Mouse (Mus musculus): Measurements from ENCODE around the gene Slc22a2.
"Not testable (repeated sequence)": the region's sequence is repeated elsewhere in the genome, so short reads cannot be mapped to it uniquely, and the experiment has no call there.

Slc22a2 gene

DNA sequence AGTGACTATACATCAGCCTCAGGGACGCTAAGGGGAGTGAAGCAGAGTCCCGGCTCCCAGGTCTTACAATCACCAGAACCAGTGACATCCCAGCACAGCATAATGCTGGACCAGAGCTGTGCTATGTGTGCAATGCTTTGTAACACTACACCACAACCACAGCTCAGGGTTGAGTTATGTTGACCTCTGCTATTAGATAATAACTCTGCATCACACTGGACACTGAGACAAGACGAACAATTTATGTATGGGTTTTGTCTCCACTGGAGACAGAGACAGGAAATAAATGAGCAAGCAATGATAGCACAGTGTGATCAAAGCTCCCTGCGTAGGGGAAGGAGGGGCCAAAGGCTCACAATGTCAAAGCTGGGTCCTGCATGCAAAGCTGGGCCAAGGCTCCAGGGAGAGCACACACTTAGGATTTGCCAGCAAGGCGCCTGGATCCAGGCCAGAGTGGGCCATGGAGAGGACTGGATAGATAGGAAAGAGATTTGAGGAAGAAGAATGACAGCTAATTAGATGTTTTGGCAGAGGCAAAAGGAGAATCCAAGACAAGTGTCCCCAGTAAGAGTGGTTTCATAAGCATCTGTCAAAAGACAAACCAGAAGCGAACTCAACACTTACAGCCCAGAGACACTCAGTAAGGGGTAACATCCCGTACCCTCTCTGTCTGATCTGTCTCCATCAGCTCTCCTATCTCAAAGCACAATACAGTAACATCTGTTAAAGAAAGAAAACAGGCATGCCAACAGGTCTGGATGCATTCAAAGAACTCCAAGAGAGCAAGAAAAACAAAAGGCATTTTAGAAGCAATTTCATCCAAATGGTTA lies 48.1 kb downstream of the Slc22a2 start:
- no peak for DNase-seq

DNA sequence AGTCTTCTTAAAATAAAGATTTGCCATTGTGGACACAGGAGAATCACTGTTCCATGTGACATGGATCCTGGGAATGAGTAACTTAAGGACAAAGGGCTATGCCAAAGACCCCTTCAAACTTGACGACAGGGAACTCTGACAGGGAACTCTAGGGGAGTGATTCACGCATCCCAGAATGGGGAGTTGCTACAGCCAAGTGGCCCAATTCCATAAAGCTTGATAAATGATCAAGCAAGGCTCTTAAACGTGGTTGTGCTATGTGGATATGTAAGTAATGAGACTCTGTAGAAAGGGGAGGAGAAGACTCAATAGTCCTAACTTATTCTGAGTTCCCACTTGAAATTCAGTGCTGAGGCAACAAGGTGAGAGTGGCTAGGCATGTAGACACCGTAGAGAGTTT lies 50.9 kb downstream of the Slc22a2 start:
- DNase-seq = no peak

DNA sequence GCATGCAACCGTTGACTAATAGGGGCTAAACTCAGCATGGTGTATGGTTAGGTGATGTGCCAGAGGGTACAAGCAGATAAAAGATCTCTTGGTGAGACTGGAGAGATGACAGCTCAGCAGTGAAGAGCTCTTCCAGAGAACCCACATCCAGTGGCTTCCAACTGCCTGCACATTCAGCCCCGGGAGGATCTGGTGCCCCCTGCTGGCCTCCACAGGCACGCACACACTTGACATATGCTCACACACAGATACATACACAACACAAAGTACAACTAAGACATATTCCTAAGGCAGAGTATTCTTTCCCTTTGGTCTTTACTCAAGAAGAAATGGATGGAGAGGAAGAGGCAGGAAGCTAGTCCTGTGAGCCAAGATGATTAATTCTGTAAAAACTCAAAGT lies 55.7 kb downstream of the Slc22a2 start:
- no peak for DNase-seq

DNA sequence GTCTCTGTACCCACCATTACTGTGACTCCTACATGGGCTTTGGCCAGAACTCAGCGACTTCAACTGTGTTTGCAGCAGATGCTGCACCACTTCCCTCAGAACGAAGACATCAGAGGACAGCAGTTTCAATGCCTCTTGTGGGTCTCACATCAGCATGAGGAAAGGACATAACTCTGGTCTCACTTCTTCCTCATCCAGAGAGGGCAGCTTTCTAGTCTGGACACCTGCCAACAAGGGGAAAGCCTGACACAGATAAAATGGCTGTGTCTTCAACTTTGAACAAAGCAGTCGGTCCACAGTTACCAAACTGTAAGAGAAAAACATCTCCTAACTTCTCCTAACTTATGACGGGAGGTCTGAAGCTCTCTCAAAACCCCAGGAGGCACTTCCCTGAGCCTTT lies 57.2 kb downstream of the Slc22a2 start:
- DNase-seq = no peak

DNA sequence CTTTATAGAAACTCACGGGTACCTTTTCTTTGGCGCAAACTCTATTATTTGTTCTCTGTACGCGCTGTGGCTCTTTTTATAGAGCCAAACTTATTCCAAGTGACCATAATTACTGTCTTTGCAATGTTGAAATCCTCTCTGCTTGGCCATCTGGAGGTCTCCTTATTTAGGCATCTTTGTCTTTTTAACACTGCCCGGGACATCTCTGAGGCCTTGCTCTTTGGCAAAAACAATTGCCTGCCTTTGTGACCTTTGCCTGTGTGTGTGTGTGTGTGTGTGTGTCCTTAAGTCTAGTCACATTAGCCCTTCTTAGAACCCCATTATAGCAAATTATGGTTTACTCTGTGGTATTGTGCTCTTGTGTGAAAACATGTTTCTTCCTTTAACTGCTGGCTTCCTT lies 61.5 kb downstream of the Slc22a2 start:
- no peak for DNase-seq

DNA sequence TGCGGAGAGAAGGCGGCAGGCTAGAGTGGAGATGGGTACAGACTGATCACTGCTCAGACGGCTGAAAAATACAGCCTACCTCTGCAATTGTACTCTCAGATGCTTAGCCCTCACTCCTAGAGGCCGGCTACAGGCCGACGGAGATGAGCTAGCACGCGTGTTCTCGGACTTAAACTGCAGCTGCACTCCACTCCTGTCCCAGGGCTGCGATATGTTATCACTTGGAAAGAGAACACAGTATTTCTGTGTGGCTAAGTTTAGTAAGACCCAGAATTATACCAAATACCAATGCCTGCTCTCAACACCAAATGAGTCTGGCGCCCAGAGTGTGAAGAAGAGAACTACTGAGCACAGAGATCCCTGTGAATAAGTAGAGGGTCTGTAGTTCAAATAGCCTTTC lies 68.7 kb downstream of the Slc22a2 start:
- DNase-seq = no peak

DNA sequence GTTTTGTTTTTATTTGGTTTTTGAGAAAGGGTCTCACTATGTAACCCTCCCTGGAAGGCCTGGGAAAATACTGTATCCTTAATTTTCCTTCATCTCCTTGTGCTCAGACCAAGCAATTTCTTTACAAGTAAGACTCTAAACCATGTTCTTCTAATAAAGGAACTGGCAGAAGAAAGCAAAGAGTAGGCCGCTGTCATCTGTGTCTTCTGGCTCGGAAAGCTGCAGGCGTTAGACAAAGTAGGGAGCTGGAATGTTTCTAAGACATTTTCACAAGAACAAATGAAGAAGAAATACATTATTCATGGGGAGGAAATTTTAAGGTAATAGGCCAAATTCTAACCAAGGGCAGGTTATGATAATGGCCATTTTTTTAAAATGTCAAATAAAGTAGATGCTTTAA lies 70.1 kb downstream of the Slc22a2 start:
- DNase-seq = no peak

DNA sequence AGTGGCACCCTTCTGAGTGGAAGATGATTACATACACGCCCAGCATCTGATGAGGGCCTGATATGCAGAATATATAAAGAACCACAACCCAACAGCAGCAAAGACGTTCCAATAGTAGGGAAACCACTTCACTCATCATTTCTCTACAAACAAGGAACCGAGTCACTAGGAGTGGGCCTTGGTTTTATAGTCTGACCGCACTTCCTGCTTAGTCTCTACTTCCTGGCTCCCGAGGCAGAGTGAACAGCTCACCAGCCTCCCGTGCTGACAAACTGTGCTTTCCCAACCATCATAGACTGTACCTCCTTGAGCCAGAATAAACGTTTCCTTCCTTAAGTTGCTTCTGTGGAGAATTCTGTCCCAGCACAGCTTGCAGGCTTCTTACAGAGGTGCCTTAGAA lies 71.9 kb downstream of the Slc22a2 start:
- DNase-seq = no peak

DNA sequence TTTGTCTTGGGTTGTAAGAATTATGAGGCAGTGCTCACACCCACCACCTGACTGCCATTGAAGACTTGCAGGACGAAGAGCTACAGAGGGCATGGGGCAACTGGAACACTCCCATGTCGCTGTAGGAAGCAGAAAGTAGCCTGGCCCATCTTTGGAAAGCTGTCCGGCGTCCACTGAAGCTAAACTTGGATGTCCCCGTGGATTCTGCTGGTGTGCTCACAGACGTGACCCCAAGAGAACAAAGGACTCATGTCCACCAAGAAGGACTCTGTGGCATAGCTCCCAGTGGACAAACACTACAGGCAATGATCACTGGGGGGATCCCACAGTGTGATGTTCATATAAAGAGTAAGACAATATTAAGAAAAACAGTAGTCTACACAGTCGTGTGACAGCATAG lies 74.9 kb downstream of the Slc22a2 start:
- DNase-seq = no peak

DNA sequence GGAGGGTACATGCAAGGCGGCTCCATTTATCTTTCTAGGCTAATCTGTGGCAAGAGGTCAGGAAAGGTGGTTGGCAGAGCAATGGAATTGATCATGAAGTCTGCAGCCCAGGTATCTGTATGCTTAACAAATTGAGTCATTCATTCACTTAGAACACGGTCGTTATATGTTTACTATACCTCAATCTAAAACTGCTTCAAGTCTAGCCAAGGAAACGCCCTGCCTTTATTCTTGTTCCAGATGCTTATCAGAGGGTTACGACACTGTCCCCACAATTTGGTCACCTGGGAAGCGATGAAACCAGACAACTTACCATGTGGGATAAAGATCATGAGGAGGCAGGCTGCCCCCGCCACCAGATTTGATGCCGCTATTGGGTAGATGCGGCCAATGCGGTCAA lies 75.3 kb downstream of the Slc22a2 start:
- no peak for DNase-seq

DNA sequence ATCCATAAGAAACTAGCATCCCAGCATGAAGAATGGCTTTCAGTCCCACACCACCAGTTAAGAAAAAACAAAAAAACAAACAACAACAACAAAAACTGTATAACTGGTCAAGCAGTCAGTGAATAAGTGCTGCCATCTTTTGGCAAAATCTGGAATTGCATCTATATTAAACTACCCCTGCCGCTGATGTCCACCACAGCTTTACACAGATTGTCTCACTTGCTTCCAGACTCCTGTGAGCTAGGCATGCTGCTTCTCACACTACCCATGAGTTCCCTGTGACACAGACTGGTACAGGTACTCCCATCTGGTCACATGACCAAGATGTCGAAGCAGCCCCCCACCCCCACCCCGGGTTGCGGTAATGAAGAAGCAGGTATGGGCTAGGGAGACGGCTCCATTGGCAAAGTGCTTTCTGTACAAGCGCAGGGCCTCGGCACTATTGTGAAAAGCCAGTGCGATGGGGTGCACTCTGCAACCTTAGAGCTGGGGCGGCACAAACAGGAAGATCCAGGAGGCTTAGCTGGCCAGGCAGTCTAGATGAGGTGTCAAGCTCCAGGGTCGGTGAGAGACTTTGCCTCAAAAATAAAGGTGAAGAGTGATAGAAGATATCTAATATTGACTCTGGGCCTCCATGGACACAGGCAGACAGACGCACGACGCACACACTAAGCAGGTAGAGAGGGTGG lies 76.8 kb downstream of the Slc22a2 start:
- peak; percentile 30 for DNase-seq

DNA sequence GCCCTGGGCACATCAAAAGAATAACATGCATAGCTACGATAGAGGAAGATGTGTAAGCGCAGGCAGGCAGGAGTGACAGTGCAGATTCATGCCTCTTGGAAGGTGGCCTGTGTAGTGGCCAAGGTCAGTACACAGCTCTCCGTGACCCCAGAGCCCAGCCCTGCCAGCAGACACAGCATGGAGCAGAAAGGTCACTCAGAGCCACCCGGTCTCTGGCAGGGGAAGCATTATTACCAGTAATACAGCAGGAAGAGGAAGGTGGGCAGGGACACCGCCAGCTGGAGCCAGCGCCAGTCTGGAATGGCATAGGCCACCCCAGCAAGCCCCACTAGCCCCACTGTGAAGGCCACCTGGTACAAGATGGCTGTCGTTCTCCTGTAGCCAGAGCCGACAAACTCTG lies 80.2 kb downstream of the Slc22a2 start:
- DNase-seq = peak; percentile 84

DNA sequence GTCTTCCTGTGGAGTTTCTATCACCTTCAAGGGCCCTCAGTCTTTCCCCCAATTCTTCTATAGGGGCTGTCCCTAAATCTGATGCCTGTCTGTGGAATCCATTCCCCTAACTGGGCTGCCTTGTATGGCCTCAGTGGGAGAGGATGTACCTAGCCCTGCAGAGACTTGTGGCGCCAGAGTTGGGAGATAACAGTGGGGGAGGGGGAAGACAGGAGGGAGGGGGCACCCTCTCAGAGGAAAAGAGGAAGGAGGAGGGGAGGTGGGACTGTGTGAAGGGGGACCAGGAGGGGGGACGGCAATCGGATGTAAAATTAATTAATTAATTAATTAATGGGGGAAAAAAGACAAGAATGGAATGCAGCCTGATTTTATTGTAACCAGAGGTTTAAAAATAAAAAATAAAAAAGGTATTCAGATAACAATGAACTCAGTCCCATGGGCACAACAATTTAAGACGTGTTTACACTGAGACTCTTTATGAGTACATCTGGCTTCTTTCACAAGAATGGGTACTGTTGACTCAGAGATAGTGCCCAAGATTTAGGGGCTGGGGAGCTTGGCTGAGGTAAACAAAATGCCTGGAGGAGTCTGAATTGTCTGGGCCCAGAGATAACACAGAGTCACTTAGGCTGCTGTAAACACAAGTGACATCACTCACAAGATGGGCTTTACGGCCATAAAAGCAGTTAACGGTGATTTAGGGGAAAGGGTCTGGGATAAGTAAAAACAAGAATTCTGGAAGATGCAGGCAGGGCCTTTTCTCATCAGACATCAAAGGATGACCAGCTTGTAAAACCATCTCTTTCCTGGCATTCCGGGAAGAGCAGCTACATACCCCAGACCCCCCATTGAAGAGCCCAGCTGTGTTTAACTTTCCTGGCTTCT lies 84.8 kb downstream of the Slc22a2 start:
- DNase-seq = no peak

DNA sequence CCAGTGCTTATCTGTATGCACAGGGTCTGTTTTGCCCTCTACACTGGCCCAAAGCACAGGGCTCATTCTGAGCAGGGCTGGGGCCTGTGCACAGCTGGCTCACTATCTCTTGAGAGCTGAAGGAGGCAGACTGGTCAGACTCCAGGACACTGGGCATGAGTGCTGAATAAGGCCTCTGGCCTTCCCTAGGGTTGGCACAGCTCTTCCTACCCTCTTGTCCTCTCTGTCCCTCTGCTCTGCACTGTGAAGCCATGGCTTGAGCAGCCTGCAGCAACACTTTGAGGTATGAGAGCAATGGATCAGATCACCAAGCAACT lies 85.4 kb downstream of the Slc22a2 start:
- no peak for DNase-seq

DNA sequence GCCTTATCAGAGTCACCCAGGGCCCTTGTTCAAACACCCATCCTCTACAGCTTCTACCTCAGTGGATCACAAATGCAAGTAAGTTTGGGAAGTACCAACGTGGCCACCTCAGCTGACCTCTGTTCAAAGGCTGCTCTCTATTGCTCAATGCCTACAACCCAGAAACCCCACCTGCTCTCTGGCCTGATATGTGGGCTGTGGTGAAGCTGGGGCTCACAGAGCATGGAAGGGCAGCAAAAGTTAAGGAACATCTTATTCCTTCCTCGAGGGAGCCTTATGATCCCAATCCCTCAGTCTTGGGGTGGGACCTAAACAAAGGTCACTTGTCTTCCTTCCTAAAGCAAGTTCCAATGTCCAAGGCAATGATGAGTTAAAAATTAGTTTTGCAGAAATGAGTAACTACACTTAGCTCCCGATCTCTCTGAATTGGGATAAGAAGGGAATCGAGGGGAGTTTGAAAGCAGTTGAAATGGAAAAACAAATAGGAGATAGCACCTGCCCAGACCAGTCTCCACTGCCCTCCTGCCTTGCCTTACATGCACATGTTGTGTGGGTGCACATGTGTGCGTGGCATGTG lies 87.2 kb downstream of the Slc22a2 start:
- peak; percentile 1 for DNase-seq

DNA sequence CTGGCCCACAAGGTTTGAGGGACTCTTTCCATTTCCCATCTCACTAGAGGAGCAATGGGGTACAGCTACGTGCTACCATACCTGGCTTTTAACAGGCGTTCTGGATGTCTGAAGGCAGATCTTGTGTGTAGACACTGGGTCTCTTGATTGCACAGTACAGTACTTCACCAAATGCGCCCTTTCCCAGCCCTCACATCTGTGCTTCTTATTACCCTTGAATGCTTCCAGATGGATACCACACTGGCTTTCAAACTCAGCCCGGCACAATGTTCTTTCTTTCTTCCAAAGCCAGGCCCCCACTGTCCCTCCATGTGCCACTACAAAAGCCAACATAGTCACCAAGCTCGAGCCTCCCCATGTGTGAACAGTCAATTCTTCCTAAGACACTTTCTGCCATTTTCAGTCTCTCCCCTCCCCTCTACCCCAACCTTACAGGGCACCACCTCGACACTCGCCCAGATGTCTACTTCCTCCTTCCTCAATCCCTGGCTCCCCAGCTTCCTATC lies 88.4 kb downstream of the Slc22a2 start:
- no peak for DNase-seq

DNA sequence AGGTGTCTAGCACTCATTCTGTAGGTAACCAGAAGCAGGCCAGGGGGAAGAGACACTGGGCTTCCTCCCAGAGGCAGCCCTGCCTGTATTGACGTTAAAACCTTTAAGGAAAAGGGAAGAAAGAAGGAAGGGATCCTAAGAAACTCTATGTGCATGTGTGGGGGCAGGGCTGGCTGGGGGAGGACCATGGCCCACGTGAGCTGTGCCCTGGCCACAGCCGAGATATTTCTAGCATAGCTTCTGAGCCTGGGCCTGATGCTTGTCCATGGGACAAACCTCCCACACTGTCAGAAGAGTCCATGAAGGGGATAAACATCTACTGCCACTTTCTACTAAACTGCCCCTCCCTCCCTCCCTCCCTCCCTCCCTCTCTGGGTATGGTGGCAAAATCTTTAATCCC lies 89.9 kb downstream of the Slc22a2 start:
- DNase-seq = no peak

DNA sequence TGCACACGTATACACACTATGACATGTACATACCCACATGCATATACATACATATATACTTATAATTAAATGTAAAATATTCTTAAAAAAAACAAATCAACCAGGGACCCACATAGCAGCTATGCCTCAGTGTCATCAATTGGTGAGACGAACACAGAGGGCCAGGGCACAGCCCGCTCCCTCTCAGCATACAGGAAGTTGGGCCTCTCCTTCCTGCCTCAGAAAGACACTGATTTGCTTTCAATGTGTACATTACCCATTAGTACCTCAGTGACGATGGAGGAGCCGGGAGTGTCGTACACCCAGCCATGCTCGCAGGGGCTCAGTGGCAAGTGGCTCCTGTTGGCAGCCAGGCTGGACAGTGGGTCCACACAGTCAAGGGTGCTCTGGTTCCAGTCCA lies 91.0 kb downstream of the Slc22a2 start:
- not testable (repeated sequence) for DNase-seq

DNA sequence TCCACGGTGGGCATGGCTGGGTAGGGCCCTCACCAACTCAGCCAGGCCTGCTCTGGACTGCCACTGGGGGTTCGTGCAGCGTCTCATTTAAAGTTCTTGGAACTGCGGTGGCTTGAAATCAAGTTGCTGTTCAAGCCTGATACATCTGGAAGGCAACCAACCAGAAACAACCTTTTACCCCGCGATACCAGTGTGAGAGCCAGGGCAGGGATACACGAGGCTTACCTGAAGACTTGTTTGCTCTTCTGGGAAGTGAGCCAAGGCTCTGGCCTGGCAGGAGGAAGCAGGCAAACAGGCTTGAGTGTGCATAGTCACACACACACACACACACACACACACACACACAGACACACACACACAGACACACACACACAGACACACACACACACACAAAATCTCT lies 91.7 kb downstream of the Slc22a2 start, which contains the start of gene Slc22a1:
Gene Slc22a1 (minus strand): TSS at position 184 of the 400 bp plus-strand sequence.
- DNase-seq = no peak

DNA sequence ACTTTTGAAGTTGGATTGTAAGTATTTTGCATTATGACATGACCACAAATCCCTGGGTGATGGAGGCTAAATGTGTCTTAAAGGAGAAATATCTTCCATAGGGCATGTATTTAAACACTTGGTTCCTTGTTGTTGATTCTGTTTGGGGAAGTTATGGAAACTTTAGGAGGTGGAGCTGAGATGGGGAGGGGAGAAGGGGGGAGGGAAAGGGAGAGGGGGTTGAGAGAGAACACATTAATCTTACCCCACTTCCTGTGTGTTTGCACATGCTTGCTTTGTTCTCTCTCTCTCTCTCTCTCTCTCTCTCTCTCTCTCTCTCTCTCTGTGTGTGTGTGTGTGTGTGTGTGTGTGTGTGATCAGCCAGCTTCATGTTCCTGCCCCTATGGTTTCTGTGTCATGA lies 93.2 kb downstream of the Slc22a2 start:
- DNase-seq = no peak

Data from cerebellum, adult 9-11 months (tissue).